Mouse (Mus musculus): ENCODE measurements at regions not wholly inside any gene's neighbourhood (a gene's known extent, or its start where the extent isn't known, plus 50 kb on each side); places are given as distances from the start of the nearest gene placed in this dataset.

DNA sequence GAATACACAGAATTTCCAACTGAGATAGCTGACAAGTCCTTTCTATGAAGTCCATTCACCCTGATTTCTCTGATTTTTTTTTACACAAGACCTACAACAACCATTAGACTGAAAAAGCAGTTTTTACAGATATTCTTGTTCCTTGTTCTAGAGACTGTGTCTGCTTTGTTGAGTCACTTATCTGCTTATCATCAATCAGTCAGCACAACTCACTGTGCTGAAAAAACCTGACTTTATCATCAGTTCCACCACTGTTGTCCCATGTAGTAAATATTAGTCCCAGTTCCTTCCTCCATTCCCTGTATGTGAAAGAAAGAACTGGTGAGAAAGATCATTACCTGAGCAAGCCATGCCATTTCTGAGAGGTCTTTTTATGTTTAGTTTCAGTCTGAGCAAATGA lies 73.8 kb upstream of the Sema3d start:
- no peaks in the 10 kb centered on the region for H3K27me3 ChIP-seq (replicated peaks; ENCODE audit: control insufficient read depth, insufficient read depth, low read length)
- no peak overlapping the region for H3K27ac ChIP-seq (ENCODE audit: low read length)
- H3K4me1 ChIP-seq (ENCODE audit: control insufficient read depth, insufficient read depth, low read length), result no peaks in the 10 kb centered on the region
- no peak overlapping the region for H3K4me2 ChIP-seq (ENCODE audit: low read depth, low read length)
- no peak for ATAC-seq
- no peak overlapping the region for H3K4me3 ChIP-seq (ENCODE audit: low read length)
- no peaks in the 10 kb centered on the region for H3K9me3 ChIP-seq (ENCODE audit: control insufficient read depth, low read length)
- no peak overlapping the region for H3K9ac ChIP-seq (ENCODE audit: low read depth, low read length)
- H3K36me3 ChIP-seq (ENCODE audit: control insufficient read depth, insufficient read depth, low read length), result no peaks in the 10 kb centered on the region

DNA sequence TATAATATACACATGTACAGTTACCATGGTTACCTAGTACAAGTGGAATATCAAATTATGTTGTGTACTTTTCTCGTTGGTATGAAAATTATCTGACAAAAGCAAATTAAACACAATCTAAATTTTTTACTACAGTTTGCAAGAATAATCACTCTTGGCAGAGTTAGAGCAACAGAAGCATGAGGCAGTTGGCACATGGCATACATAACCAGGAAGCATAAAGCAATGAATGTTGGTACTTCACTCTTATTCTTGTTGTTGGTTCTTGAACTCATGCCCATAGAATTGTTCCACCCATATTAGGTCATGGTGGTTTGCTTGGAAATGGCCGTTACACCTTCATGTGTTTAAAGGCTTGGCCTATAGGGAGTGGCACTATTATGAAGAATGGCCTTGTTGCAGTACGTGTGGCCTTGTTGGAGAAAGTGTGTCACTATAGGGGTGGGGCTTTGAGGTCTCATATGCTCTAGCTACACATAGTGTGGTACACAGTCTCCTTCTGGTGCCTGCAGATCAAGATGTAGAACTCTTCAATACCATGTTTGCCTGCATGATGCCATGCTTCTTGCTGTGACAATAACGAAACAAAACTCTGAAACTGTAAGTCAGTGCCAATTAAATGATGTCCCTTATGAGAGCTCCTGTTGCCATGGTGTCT lies 50.4 kb upstream of the Sema3d start:
- no peak overlapping the region for H3K9ac ChIP-seq (ENCODE audit: low read depth, low read length)
- no peaks in the 10 kb centered on the region for H3K9me3 ChIP-seq (ENCODE audit: control insufficient read depth, low read length)
- no peak overlapping the region for H3K4me2 ChIP-seq (ENCODE audit: low read depth, low read length)
- no peaks in the 10 kb centered on the region for H3K36me3 ChIP-seq (ENCODE audit: control insufficient read depth, insufficient read depth, low read length)
- 83% methylated on average over 4 of the region's 4 CpGs for WGBS
- ATAC-seq, result no peak
- no peaks in the 10 kb centered on the region for H3K4me1 ChIP-seq (ENCODE audit: control insufficient read depth, insufficient read depth, low read length)
- H3K27me3 ChIP-seq (replicated peaks; ENCODE audit: control insufficient read depth, insufficient read depth, low read length), result no peaks in the 10 kb centered on the region
- H3K27ac ChIP-seq (ENCODE audit: low read length), result no peak overlapping the region
- no peak overlapping the region for H3K4me3 ChIP-seq (ENCODE audit: low read length)
